Mouse (Mus musculus) layer of hippocampus, postnatal 25 days (tissue): ENCODE measurements at regions not wholly inside any gene's neighbourhood (a gene's known extent, or its start where the extent isn't known, plus 50 kb on each side); places are given as distances from the start of the nearest gene placed in this dataset.

ENCODE experiments used
- DNase-seq, 2 experiments: peaks; one replicate each; pipeline ENCODE4 v3.0.0; 2022; ENCODE audit warnings: mixed read lengths in 2 of 2, low spot score in 1 of 2; ENCODE audit errors: extremely low spot score in 1 of 2

DNA sequence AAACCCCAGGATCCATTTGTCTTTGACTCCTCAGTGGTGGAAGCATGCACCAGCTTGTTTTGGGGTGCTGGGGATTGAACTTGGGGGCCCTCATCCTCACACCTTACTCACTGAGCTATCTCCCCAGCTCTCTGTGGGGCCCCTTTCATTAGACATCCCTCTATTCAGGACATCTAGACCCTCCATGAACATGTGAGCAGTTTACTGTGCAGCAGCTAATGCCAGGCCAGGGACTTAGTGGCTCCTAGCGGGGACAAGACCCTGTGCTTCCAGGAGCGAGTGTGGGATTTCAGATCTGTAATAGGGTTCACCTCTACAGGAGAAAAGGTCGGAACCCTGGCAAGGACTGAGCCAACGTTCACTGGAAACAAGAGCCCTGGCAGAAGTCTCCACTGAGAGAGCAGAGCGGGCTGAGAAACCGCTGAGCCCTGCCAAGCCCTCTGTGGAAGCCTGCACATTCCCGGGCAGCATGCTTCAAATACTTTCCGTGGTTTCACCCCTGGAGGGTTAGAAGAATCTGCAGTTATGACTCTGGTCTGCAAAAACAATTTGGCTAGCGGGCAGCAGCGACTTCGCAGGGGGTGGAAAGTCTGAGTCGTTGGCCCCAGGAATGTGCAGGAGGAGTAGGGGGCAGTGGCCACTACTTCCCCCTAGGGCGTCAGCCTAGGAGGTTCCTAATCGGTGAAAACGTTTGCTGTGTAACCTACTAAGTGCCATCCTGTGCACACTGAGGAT, 125.6 kb downstream of the Smad6 start:
- no peak for DNase-seq

- no peak for DNase-seq
These were observed 129.5 kb downstream of the Smad6 start for GRCm38 (mm10) chr9:63892235-63892971.

DNA sequence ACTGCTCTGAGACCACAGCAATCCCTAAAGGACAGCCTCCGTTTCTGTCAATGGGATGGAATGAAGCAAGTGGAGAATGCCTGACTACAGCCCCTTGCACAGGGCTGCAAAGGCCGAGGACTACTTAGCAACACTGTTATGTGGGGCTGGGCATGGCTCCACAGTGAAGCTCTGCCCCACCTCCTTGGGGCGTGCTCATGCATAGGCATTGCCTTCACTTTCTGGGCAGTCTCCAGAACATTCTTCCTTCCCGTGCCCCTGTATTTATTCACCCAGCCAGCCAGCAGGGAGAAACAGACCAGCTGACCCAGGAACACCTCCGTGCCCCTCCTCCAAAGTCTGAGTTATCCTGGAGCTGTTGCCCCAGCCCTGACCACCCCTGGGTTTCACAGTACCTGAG, 131.1 kb downstream of the Smad6 start:
- DNase-seq: no peak

- no peak for DNase-seq
These were observed 131.8 kb upstream of the Smad3 start for GRCm38 (mm10) chr9:63889570-63889969.

DNA sequence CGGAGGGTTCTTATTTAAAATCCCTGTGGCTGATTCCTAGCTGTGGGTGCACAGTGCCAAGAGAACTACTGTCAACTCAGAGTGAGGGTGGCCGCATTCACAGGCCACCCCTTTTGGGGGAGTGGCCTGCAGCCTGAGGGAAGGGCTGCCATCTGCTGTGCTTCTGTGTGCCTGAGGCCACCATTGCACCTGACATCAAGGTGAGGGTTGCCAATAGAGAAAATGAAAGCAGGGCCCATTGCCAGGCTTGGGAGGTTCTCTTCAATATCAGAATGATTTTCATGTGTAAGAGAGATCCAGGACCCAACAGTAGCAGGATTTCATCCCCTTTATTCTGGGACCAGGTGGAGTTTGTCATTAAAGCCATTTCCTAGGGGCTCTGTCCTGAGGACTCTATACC, 127.2 kb upstream of the Smad3 start:
- DNase-seq: no peak

DNA sequence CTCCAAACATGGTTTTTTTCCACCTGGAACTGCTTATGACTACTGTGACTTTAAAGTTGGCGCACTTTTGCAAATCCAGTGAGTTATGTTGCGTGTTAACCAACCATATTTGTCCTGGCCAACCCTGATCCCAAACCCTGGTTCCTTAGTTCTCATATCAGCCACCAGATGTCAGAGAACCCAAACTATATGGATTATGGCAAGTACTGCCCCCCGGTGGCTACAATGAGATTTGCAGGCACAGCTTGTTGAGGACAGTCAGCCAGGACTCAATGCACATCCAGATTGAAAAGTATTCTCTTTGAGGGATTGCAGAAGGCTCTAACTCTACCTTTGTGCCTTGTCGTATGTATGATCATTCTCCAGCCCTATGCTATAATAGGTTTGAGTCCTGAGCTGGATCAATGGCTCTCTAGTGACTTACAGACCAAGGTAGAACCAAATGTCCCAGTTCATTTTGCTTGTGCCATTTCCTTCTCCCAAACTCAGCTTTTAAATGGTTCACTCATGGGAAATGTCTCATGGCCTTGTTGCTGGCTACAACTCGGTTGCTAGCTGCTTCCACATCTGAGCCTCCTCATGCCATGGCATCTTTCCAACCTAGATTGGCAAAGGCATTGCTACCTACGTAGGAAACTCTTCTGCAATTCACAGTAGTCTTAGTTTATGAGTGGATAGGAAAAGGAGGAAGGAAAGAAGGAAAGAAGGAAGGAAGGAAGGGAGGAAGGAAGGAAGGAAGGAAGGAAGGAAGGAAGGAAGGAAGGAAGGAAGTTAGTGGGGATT, 126.1 kb upstream of the Smad3 start:
- DNase-seq: peak in 1 of 2 experiments; percentile 36

- DNase-seq: no peak
These were observed 123.9 kb upstream of the Smad3 start for GRCm38 (mm10) chr9:63881692-63882091.

DNA sequence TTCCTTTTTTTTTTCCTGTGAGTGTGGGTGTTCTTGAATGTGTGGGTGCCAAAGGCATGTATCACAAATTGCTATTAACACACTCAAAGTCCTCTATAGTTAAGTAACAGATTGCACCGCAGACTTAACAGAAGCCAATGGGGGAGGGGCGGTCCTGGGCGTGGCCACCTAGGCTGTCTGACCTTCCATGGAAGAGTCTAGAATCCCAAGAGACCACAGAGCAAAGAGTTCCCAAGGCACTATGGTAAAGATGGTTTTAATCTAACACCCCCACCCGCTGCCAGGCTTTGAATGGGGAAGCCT, 123.4 kb upstream of the Smad3 start:
- peak in 1 of 2 experiments; percentile 31 for DNase-seq

- no peak for DNase-seq
These were observed 122.9 kb upstream of the Smad3 start for GRCm38 (mm10) chr9:63880487-63881260.

DNA sequence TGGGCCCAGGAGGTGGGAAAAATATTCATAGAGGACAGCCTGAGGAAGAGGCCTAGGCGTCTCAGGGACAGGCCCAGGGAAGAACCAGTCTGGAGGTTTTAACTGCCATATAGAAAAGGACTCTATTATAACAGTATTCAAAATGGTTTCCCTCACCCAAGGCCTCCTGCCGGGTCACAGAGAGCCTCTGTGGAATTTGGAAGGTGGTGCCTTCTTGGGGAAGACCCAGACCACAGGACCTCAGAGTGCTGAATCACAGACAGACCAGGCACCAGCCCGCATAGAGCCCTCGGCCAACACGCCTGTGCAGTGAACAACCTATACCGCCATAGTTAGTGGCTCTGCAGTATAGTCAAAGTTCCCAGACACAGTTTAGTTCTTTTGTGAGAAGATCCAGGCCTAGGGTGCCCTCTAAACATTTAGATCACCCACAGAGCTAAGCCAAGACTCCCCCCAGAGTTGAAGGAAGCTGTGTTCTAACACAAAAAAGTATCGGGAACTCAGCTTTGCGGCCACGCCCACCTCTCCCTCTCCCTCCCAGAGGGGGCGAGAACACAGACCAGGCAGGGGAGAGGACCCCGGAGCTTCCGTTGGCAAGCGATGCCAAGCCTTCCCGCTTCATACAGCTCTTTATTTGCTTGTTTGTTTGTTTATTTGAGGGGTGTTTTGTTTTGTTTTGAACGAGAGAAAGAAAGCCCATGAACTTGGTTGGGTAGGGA, 122.1 kb upstream of the Smad3 start:
- no peak for DNase-seq

GRCm38 (mm10) chr9:63877864-63878263, 120.1 kb upstream of the Smad3 start:
- no peak for DNase-seq

GRCm38 (mm10) chr9:63876886-63877285, 119.1 kb upstream of the Smad3 start:
- no peak for DNase-seq

- DNase-seq: no peak
These were observed 118.2 kb upstream of the Smad3 start for GRCm38 (mm10) chr9:63876023-63876422.

GRCm38 (mm10) chr9:63875193-63875592, 117.4 kb upstream of the Smad3 start:
- no peak for DNase-seq

- DNase-seq: no peak
These were observed 106.6 kb upstream of the Smad3 start for GRCm38 (mm10) chr9:63864350-63864749.

DNA sequence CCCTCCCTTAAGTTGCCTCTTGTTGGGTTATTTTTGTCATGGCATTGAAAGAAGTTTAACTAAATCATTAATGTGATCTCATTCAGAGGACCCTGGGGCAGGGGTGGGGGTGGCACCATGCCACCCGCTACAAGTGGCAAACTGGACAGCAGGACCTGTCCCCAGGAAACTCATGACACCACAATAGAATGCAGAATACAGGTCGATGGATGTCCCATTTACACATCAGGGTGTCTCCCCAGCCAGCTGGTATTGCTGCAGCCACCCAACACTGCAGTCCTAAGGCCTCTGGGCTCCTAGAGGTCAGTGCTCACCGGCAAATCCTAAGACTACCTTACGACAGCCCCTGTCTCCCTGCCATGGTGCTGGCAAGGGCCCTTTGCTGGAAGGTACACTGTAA, 105.5 kb upstream of the Smad3 start:
- no peak for DNase-seq

GRCm38 (mm10) chr9:63862427-63862826, 104.6 kb upstream of the Smad3 start:
- no peak for DNase-seq

DNA sequence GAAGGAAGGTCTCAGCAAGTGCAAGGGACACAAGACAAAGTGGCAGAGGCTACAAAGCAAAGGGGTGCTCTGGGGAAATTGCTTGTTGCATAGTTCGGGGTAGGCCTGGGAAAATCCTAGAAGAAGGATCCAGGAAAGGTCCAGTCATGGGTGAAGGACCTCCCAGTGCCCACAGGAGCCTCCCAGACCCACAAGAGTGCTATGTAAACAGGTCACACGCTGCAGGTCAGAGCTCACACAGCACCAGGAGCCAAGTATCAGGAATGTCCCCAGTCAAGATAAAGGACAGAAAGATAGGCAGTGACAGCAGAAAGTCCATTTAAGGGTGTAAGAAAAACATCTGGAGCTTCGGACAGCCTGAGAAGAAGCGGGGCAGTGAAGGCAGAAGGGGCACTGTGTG, 103.6 kb upstream of the Smad3 start:
- no peak for DNase-seq

GRCm38 (mm10) chr9:63860196-63860595, 102.4 kb upstream of the Smad3 start:
- no peak for DNase-seq
